Mouse (Mus musculus): ENCODE measurements around the gene Gm10643.

- TF ChIP-seq POLR2A (IDR thresholded peaks at IDR 0.05; ENCODE audit: borderline replicate concordance, extremely low read depth, insufficient read depth, insufficient read length, poor library complexity, severe bottlenecking) (no peak), CTCF (IDR thresholded peaks at IDR 0.05; ENCODE audit: borderline replicate concordance, extremely low read depth, insufficient read depth, insufficient read length) (peak; percentile 78)
Observed at GRCm38 (mm10) chr8:84042066-84042947, 22.6 kb downstream of the Gm10643 start, which contains the start of gene Il27ra.
